Comparison of ENCODE assay signal across 8 mouse cellular contexts in the genomic region with DNA sequence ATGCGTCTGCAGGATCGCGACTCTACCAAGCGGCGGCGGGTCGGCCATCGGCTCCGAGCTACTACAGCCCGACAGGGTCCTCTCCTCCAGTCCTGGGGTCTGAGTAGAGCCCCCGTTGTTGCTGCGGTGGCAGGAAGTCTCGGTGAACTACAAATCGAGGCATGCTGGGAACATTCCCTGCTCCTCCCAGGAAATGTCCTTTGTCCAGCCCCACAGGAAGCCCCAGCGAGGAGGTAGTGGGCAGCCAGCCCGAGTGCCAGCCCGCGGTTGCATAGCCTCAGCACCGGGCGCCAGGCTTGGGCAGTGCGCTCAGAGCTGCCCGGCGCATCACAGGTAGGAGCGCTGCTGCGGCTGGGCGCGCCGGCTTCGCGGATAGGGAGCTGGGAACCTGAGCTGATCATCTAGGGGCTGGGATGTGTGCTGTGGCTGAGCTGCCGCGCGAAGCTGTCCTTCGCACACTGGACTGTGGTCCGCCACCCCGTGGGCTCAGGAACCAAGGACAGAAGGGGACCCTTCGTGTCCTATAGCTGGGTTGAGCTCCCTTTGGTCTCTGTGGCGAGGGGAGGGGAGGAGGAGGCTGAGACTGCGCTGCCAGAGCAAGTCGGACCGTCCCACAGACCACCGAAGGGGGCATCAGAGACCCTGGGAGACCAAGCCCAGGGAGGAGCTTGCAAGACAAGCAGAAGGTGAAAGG. TPM values are rescaled to one million over a fixed set of nuclear protein-coding genes. Genes with fewer than 3 reads are reported as not detected.
DNase-seq lines count a peak whose midpoint lies in the region; ATAC-seq lines count a peak whose summit lies in the region.

A gene (plus strand): TSS at position 216 of the 694 bp plus-strand sequence.

- peak within 1 kb of the TSS; percentile 90 for H3K9ac ChIP-seq in intestine, embryonic 15.5 days

- H3K27ac ChIP-seq in intestine, embryonic 15.5 days = peak within 1 kb of the TSS; percentile 68

- peaks cover 14% of the 10 kb centered on the region for H3K4me1 ChIP-seq in intestine, embryonic 15.5 days (replicated peaks)

- H3K4me2 ChIP-seq in intestine, embryonic 15.5 days (replicated peaks) = peak within 1 kb of the TSS; percentile 92

- peak within 1 kb of the TSS; percentile 91 for H3K4me3 ChIP-seq in intestine, embryonic 15.5 days (replicated peaks)

- intact Hi-C loops in left cerebral cortex, postnatal 10 days (cut with DNase I) = loop anchor here (5.0 kb wide), 1 partner anchor 45 kb away; no protein-coding TSS in a partner anchor

- ATAC-seq in intestine, embryonic 15.5 days = peak; percentile 91
- peak; percentile 27; the same call in 1 of the 2 replicates for ATAC-seq in megakaryocyte, adult 5-6 weeks (ENCODE audit: poor library complexity, severe bottlenecking)

- DNase-seq in adrenal gland, postnatal 25 days = peak; percentile 84
- DNase-seq in embryo, embryonic 11 days = peak; percentile 88
- peak; percentile 39 to 70 for DNase-seq in gastrocnemius, postnatal 4 days (ENCODE audit: low spot score in 2 of 2)
- peak; percentile 76 to 87 for DNase-seq in left cerebral cortex, postnatal 10 days (ENCODE audit: extremely low spot score in 1 of 2, low spot score in 2 of 2)
- DNase-seq in right cerebral cortex, postnatal 10 days (ENCODE audit: low spot score in 2 of 2) = peak; percentile 91 to 92
- DNase-seq in thymus, postnatal 10 days (ENCODE audit: low spot score in 2 of 2) = no peak

- no peaks in the 10 kb centered on the region for H3K27me3 ChIP-seq in intestine, embryonic 15.5 days (replicated peaks)

- H3K36me3 ChIP-seq in intestine, embryonic 15.5 days = no peaks in the 10 kb centered on the region

- H3K9me3 ChIP-seq in intestine, embryonic 15.5 days = no peaks in the 10 kb centered on the region

- under 1% methylated on average over 42 of the region's 42 CpGs for WGBS in intestine, embryonic 15.5 days

RNA-seq across cellular contexts. Expression of the gene that starts here (rescaled TPM):
- total RNA-seq in adrenal gland, postnatal 25 days (2021) = 6.1 and 6.2 TPM in 2 replicates
- total RNA-seq in gastrocnemius, postnatal 4 days (2021) = 1 to 10 TPM; 4.0 TPM
- 7.1 and 7.2 TPM in 2 replicates for polyA plus RNA-seq in intestine, embryonic 15.5 days (2015; fragmentation: Nextera tagmentation; extraction: Ambion mirVana)
- total RNA-seq in left cerebral cortex, postnatal 10 days (2021) = 10 to 100 TPM; 39.2 to 42.4 TPM
- 0.14 and 0.47 TPM in 2 replicates for total RNA-seq in megakaryocyte, adult 5-6 weeks (2015)
- 0.53 TPM in 1 of 2 replicates, not detected in the other for total RNA-seq in megakaryocyte, adult 5-6 weeks (2017)

Comparison
In these comparisons a context has a peak if more than half of its experiments do, and no peak if none do; other contexts are left out.
1. Peak in ATAC-seq in megakaryocyte, adult 5-6 weeks; RNA of the gene not detected or under 1 TPM.
2. DNase-seq: peak in adrenal gland, postnatal 25 days (single experiment), embryo, embryonic 11 days (single experiment), gastrocnemius, postnatal 4 days (2 of 2), left cerebral cortex, postnatal 10 days (2 of 2) and right cerebral cortex, postnatal 10 days (2 of 2); none in thymus, postnatal 10 days (0 of 2).